Mouse (Mus musculus) thymus, adult 2 months (tissue): ENCODE results near the gene Slc2a4. TPM values are rescaled to one million over a fixed set of nuclear protein-coding genes. Genes with fewer than 3 reads are reported as not detected.
A peak's percentile ranks its signal among the peaks of the same experiment; 100 is the strongest.

ENCODE experiments used
- DNase-seq: peaks from one replicate; pipeline ENCODE4 v3.0.0; 2021
- H3K27ac ChIP-seq: fragments of 200-500 bp; 2 replicates; pipeline ENCODE4 v1.5.1; 2012; ENCODE audit warnings: low read length, control low read depth; ENCODE audit not compliant: control insufficient read depth, insufficient read depth
- H3K27me3 ChIP-seq: fragments of 200-500 bp; 2 replicates; pipeline ENCODE4 v1.6.1; 2012; ENCODE audit warnings: mild to moderate bottlenecking, low read length, moderate library complexity, mixed read lengths; ENCODE audit not compliant: control insufficient read depth, insufficient read depth
- H3K36me3 ChIP-seq: fragments of 200-500 bp; 2 replicates; pipeline ENCODE4 v1.6.1; 2012; ENCODE audit warnings: mild to moderate bottlenecking, low read length, moderate library complexity; ENCODE audit not compliant: control insufficient read depth, insufficient read depth
- H3K4me1 ChIP-seq: fragments of 200-500 bp; replicated peaks from 2 replicates; pipeline ENCODE4 v1.6.1; 2012; ENCODE audit warnings: low read length; ENCODE audit not compliant: control insufficient read depth, insufficient read depth
- H3K4me3 ChIP-seq: fragments of 200-500 bp; 2 replicates; pipeline ENCODE4 v1.5.1; 2012; ENCODE audit warnings: mild to moderate bottlenecking, low read length, control low read depth, moderate library complexity; ENCODE audit not compliant: control insufficient read depth, insufficient read depth
- CTCF ChIP-seq: fragments of 200-500 bp; IDR thresholded peaks from 2 replicates; pipeline ENCODE4 v1.5.1; 2012; ENCODE audit warnings: mild to moderate bottlenecking, control low read depth, low read length, moderate library complexity, borderline replicate concordance; ENCODE audit not compliant: control insufficient read depth, poor library complexity, insufficient read depth; ENCODE audit errors: extremely low read depth
- POLR2A ChIP-seq: fragments of 200-500 bp; IDR thresholded peaks from 2 replicates; pipeline ENCODE4 v1.6.1; 2012; ENCODE audit warnings: mild to moderate bottlenecking, low read length, control low read depth, moderate library complexity; ENCODE audit not compliant: control insufficient read depth, poor library complexity, insufficient read depth; ENCODE audit errors: extremely low read depth
- WGBS: fragments of 180-500 bp; shearing (Covaris S2); methylation state at CpG from one replicate; pipeline ENCODE4 v1.1.7; 2018; 5-methylcytosine and 5-hydroxymethylcytosine counted together
- polyA plus RNA-seq: library from polyadenylated mRNA; depleted of rRNA; stranded (reverse); fragments of >200 nt; gene quantifications from 2 replicates; pipeline ENCODE4 v1.2.3, GENCODE M21; 2012; rRNA removed

Slc2a4 gene
- polyA plus RNA-seq, result 36.3 and 58.9 TPM in 2 replicates

DNA sequence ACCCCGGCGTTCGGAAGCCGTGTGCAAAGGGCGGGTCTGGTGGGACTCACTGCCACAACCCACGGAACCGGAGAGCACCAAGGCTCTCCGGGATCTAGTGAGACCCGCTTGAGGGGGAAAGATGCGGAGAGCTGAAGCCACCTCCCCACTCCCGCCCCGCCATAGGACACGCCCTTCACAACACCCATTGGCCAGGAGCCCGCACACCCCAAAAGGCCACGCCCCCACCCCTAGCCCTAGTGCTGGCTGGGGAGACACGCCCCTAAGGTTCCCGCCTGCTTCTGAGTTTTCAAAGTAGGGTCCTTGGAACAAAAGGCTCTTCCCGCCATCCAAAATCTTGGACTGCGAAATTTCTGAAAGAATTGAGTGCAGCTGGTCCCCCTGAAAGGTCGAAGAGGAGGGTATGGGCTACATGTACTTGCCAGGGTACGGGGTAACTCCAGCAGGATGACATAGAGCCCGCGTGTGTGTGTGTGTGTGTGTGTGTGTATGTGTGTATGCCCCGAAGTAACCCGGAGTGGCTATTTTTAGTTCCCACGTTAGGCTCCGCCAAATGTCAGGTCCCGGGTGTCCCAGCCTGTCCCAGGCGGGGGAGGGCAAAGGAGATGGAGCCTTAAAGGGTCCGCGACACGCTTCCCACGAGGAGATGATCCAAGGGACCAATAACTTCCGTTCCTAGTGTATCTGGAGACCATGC lies at the start of gene Slc2a4:
TSS of gene Slc2a4 (minus strand) at position 123 of the 697 bp plus-strand sequence.
- H3K4me3 ChIP-seq, result peak within 1 kb of the TSS; percentile 26
- peak; percentile 93 for DNase-seq
- no peak within 1 kb of the TSS for H3K27ac ChIP-seq
- H3K4me1 ChIP-seq, result peaks cover 16% of the 10 kb centered on the region
- no peaks in the 10 kb centered on the region for H3K36me3 ChIP-seq
- TF ChIP-seq CTCF, result no peak
- no peak for TF ChIP-seq POLR2A
- WGBS, result 1% methylated on average over 34 of the region's 34 CpGs
- H3K27me3 ChIP-seq, result no peaks in the 10 kb centered on the region

DNA sequence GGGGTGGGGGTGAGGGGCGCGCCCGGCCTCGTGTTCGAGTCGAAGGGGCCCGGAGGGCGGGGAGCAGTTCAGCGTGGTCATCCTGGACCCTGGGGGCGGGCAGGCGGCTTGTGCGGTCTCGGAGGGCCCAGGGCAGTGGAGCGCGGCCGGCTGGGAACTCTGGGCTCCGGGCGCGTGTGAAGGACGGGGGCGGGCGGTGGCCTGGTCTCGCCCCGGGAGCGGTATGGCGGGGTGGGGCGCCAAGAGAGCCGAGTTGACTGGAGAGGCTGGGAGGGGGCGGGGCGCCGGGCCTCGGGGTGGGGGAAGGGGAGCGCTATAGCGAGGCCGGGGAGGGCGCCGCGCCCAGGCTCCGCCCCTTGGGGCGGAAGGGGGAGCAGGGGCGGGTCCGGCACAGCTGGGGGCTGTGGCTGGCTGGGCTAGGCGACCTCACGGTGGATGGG lies 49.1 kb upstream of the Slc2a4 start:
- DNase-seq, result peak; percentile 90
- Histone ChIP-seq H3K4me3 (peak overlapping the region; percentile 88), H3K4me1 (peaks cover 15% of the 10 kb centered on the region), H3K27me3 (no peaks in the 10 kb centered on the region), H3K36me3 (peaks cover 17% of the 10 kb centered on the region), H3K27ac (peak overlapping the region; percentile 91)
- 2% methylated on average over 42 of the region's 44 CpGs for WGBS
- no peak for TF ChIP-seq CTCF
- TF ChIP-seq POLR2A, result peak; percentile 70; the same call in 1 of the 2 replicates

DNA sequence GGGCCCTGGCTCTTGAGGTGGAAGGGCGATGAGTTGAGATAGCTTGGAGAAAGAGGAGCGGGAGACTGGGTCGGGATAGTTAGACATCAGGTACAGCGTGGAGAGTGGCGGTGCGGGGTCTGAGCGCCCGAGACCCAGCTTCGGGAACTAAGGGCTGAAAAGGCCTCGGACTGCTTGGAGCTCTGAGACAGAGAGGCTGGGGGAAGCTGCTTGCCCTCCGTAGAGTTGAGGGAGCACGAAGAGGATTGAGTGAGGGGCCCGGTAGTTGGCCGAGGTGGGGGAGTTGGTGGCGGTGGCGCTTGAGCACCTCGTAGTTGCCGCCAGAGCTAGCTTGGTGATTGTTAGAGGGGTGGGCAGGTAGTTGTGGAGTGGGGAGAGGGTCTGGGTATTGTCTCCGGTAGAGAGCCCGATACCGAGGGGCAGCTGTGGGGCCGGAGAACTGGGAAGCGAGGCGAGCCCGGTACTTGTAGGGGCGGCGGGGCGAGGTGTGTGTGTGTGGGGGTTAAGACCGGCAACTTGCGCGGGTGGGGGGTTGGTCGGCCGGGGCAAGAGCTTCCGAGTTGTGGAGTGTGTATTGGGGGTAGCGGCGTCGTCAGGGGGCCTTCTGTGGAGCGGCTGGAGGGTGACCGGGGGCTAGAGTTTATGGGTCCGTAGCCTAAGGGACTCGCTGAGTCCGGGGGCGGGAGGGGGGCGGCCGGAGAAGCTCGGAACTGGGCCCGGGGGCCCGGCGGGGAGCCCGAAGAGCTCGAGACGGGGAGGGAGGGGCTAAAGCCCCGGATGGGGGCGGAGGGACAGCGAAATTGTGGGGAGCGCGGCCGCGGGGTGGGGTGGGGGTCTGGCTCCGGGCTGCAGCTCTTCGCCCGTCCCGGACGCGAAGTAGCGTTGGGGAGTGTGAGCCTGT lies 48.4 kb upstream of the Slc2a4 start:
- TF ChIP-seq POLR2A (no peak), CTCF (no peak)
- peak overlapping the region; percentile 88 for H3K4me3 ChIP-seq
- peak overlapping the region; percentile 91 for H3K27ac ChIP-seq
- no peaks in the 10 kb centered on the region for H3K27me3 ChIP-seq
- peaks cover 15% of the 10 kb centered on the region for H3K4me1 ChIP-seq
- peak; percentile 78 for DNase-seq
- H3K36me3 ChIP-seq, result peaks cover 17% of the 10 kb centered on the region
- WGBS, result 2% methylated on average over 66 of the region's 66 CpGs

- TF ChIP-seq CTCF (peak; percentile 86), POLR2A (peak; percentile 73; the same call in 1 of the 2 replicates)
- under 1% methylated on average over 36 of the region's 36 CpGs for WGBS
- peak within 1 kb of the TSS; percentile 91 for H3K27ac ChIP-seq
- H3K4me1 ChIP-seq, result peaks cover 15% of the 10 kb centered on the region
- peak within 1 kb of the TSS; percentile 88 for H3K4me3 ChIP-seq
- no peaks in the 10 kb centered on the region for H3K27me3 ChIP-seq
- H3K36me3 ChIP-seq, result peaks cover 17% of the 10 kb centered on the region
- peak; percentile 99 for DNase-seq
Observed at GRCm38 (mm10) chr11:69995391-69995960, 47.5 kb upstream of the Slc2a4 start, which contains the start of gene Phf23. Phf23 (plus strand) TSS chr11:69995777.

GRCm38 (mm10) chr11:69994401-69995090 lies 46.6 kb upstream of the Slc2a4 start:
- H3K27me3 ChIP-seq, result no peaks in the 10 kb centered on the region
- DNase-seq, result no peak
- no peak overlapping the region for H3K4me3 ChIP-seq
- no peak overlapping the region for H3K27ac ChIP-seq
- WGBS, result 91% methylated on average over 11 of the region's 11 CpGs
- no peak for TF ChIP-seq CTCF
- no peak for TF ChIP-seq POLR2A
- H3K4me1 ChIP-seq, result peaks cover 11% of the 10 kb centered on the region
- H3K36me3 ChIP-seq, result peaks cover 19% of the 10 kb centered on the region
